Mouse (Mus musculus): ENCODE data around the gene Tmem115. TPM values are rescaled to one million over a fixed set of nuclear protein-coding genes. Genes with fewer than 3 reads are reported as not detected.

Tmem115 gene
- polyA plus RNA-seq, 2 experiments, result 8.3 to 15.7 TPM

- H3K27me3 ChIP-seq (ENCODE audit: control insufficient read depth, insufficient read depth, low read length), result peaks cover 3% of the 10 kb centered on the region; the same call in 1 of the 2 replicates
- WGBS (ENCODE audit: insufficient replicate concordance), result 1% methylated on average over 63 of the region's 63 CpGs
- H3K9me3 ChIP-seq (ENCODE audit: control insufficient read depth, low read length), result no peaks in the 10 kb centered on the region
- ATAC-seq (ENCODE audit: insufficient read depth) (peak; percentile 27), DNase-seq (ENCODE audit: low read depth in 3 of 3, low spot score in 3 of 3) (no peak)
- no peak within 1 kb of the TSS for H3K27ac ChIP-seq
- H3K4me3 ChIP-seq (ENCODE audit: insufficient read depth in 1 of 2, low read depth in 2 of 2, low read length in 2 of 2), result peak within 1 kb of the TSS; percentile 39 to 41
- H3K36me3 ChIP-seq (replicated peaks; ENCODE audit: control insufficient read depth, insufficient read depth, low read depth), result no peaks in the 10 kb centered on the region
- peak within 1 kb of the TSS; percentile 58 for H3K9ac ChIP-seq (replicated peaks)
- H3K4me1 ChIP-seq (replicated peaks; ENCODE audit: control insufficient read depth in 2 of 2, insufficient read depth in 2 of 2, low read length in 1 of 2), result peaks cover 34 to 45% of the 10 kb centered on the region in 2 experiments
- TF ChIP-seq EP300 (IDR thresholded peaks at IDR 0.05; ENCODE audit: low read depth), result no peak
- TF ChIP-seq CTCF (IDR thresholded peaks at IDR 0.05; ENCODE audit: low read depth), result peak; percentile 5; the same call in 1 of the 2 replicates
- peak within 1 kb of the TSS; percentile 67 for H3K4me2 ChIP-seq (ENCODE audit: low read depth)
Observed at GRCm38 (mm10) chr9:107551117-107551889, 17.6 kb downstream of the Tmem115 start, which contains the start of gene Rassf1. Gene Rassf1, plus strand, starts transcription at chr9:107551555.

- Histone ChIP-seq H3K9ac (replicated peaks) (peak overlapping the region; percentile 58), H3K9me3 (ENCODE audit: control insufficient read depth, low read length) (no peaks in the 10 kb centered on the region), H3K4me1 (replicated peaks; ENCODE audit: control insufficient read depth in 2 of 2, insufficient read depth in 2 of 2, low read length in 1 of 2) (peaks cover 36 to 46% of the 10 kb centered on the region in 2 experiments), H3K27ac (no peak overlapping the region), H3K4me3 (ENCODE audit: insufficient read depth in 1 of 2, low read depth in 2 of 2, low read length in 2 of 2) (peak overlapping the region; percentile 39 to 41), H3K27me3 (ENCODE audit: control insufficient read depth, insufficient read depth, low read length) (peaks cover 3% of the 10 kb centered on the region; the same call in 1 of the 2 replicates), H3K4me2 (ENCODE audit: low read depth) (peak overlapping the region; percentile 67), H3K36me3 (replicated peaks; ENCODE audit: control insufficient read depth, insufficient read depth, low read depth) (peaks cover 3% of the 10 kb centered on the region)
- ATAC-seq (ENCODE audit: insufficient read depth) (no peak), DNase-seq (ENCODE audit: low read depth in 3 of 3, low spot score in 3 of 3) (no peak)
- TF ChIP-seq CTCF (IDR thresholded peaks at IDR 0.05; ENCODE audit: low read depth) (no peak), EP300 (IDR thresholded peaks at IDR 0.05; ENCODE audit: low read depth) (no peak)
- WGBS (ENCODE audit: insufficient replicate concordance), result 29% methylated on average over 8 of the region's 8 CpGs
Observed at GRCm38 (mm10) chr9:107551890-107552355, 18.2 kb downstream of the Tmem115 start.

- no peak overlapping the region for H3K9ac ChIP-seq (replicated peaks)
- no peak overlapping the region for H3K27ac ChIP-seq
- H3K4me2 ChIP-seq (ENCODE audit: low read depth), result peak overlapping the region; percentile 90
Observed at GRCm38 (mm10) chr9:107552690-107553393, 19.1 kb downstream of the Tmem115 start.

GRCm38 (mm10) chr9:107553541-107554318, 20.0 kb downstream of the Tmem115 start:
- peak overlapping the region; percentile 75 for H3K9ac ChIP-seq (replicated peaks)
- TF ChIP-seq CTCF (IDR thresholded peaks at IDR 0.05; ENCODE audit: low read depth) (no peak), EP300 (IDR thresholded peaks at IDR 0.05; ENCODE audit: low read depth) (no peak)
- H3K4me3 ChIP-seq (ENCODE audit: insufficient read depth in 1 of 2, low read depth in 2 of 2, low read length in 2 of 2), result peak overlapping the region; percentile 57 to 83
- peaks cover 21% of the 10 kb centered on the region for H3K36me3 ChIP-seq (replicated peaks; ENCODE audit: control insufficient read depth, insufficient read depth, low read depth)
- 5% methylated on average over 37 of the region's 37 CpGs for WGBS (ENCODE audit: insufficient replicate concordance)
- DNase-seq (ENCODE audit: low read depth in 3 of 3, low spot score in 3 of 3) (no peak), ATAC-seq (ENCODE audit: insufficient read depth) (peak; percentile 49)
- H3K4me2 ChIP-seq (ENCODE audit: low read depth), result peak overlapping the region; percentile 90
- peaks cover 35 to 42% of the 10 kb centered on the region in 2 experiments for H3K4me1 ChIP-seq (replicated peaks; ENCODE audit: control insufficient read depth in 2 of 2, insufficient read depth in 2 of 2, low read length in 1 of 2)
- peaks cover 3% of the 10 kb centered on the region; the same call in 1 of the 2 replicates for H3K27me3 ChIP-seq (ENCODE audit: control insufficient read depth, insufficient read depth, low read length)
- no peaks in the 10 kb centered on the region for H3K9me3 ChIP-seq (ENCODE audit: control insufficient read depth, low read length)
- peak overlapping the region; percentile 27 for H3K27ac ChIP-seq

More at GRCm38 (mm10) chr9:107552690-107553393, 19.1 kb downstream of the Tmem115 start:
- H3K27me3 ChIP-seq (ENCODE audit: control insufficient read depth, insufficient read depth, low read length), result peaks cover 3% of the 10 kb centered on the region; the same call in 1 of the 2 replicates
- WGBS (ENCODE audit: insufficient replicate concordance), result 49% methylated on average over 5 of the region's 5 CpGs
- TF ChIP-seq CTCF (IDR thresholded peaks at IDR 0.05; ENCODE audit: low read depth) (no peak), EP300 (IDR thresholded peaks at IDR 0.05; ENCODE audit: low read depth) (no peak)
- H3K36me3 ChIP-seq (replicated peaks; ENCODE audit: control insufficient read depth, insufficient read depth, low read depth), result peaks cover 12% of the 10 kb centered on the region
- no peak for DNase-seq (ENCODE audit: low read depth in 3 of 3, low spot score in 3 of 3)
- H3K9me3 ChIP-seq (ENCODE audit: control insufficient read depth, low read length), result no peaks in the 10 kb centered on the region
- H3K4me1 ChIP-seq (replicated peaks; ENCODE audit: control insufficient read depth in 2 of 2, insufficient read depth in 2 of 2, low read length in 1 of 2), result peaks cover 35 to 42% of the 10 kb centered on the region in 2 experiments
- H3K4me3 ChIP-seq (ENCODE audit: insufficient read depth in 1 of 2, low read depth in 2 of 2, low read length in 2 of 2), result no peak overlapping the region
- no peak for ATAC-seq (ENCODE audit: insufficient read depth)

Measured in liver, embryonic 14.5 days (tissue).